Mouse (Mus musculus): ENCODE results near the gene Sart1. TPM values are rescaled to one million over a fixed set of nuclear protein-coding genes. Genes with fewer than 3 reads are reported as not detected.

Gene Sart1
- total and polyA plus RNA-seq, 3 experiments = 46.7 to 104 (median 78.3) TPM

DNA sequence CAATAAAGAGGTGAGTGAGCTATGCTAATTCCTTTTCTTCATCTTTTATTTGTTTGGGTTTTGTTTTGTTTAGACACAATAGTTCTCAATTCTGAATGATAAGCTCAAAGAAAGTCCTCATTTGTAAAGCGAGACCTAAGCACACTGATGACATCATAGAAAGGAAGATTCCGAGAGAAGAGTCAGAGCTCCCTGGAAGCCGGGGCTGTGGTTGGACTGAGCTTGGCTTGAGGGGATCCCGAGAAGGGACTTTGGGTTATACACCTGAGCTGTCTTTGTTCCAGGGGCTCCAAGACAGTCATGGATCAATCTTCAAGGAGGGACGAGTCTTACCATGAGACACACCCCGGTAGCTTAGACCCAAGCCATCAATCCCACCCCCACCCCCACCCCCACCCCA lies 53.1 kb downstream of the Sart1 start, which contains the start of gene Catsper1:
Catsper1 (plus strand) TSS at position 301 of the 400 bp plus-strand sequence.
- H3K79me2 ChIP-seq (replicated peaks; ENCODE audit: control insufficient read depth, extremely low read depth, insufficient read depth, poor library complexity, severe bottlenecking) = no peaks in the 10 kb centered on the region
- H3K27ac ChIP-seq (ENCODE audit: insufficient read depth, low read depth) = no peak within 1 kb of the TSS
- peaks cover 3 to 4% of the 10 kb centered on the region in 2 experiments; a peak in 2 of 4 replicates for H3K4me1 ChIP-seq (ENCODE audit: control insufficient read depth in 1 of 2, insufficient read depth in 2 of 2)
- no peaks in the 10 kb centered on the region for H3K9me3 ChIP-seq (replicated peaks; ENCODE audit: low read length)
- no peaks in the 10 kb centered on the region for H3K27me3 ChIP-seq (replicated peaks)
- dilution Hi-C loops (cut with MboI; ENCODE audit: extremely low pct_ligation_motif_present, extremely low pct_unique_long_range_greater_than_20kb, low sequenced_read_pairs) = no loop called here
- in situ Hi-C loops (cut with MboI; ENCODE audit: low pct_ligation_motif_present, low pct_unique_long_range_greater_than_20kb, low sequenced_read_pairs) = loop anchor here (5.0 kb wide), 2 partner anchors 33 to 67 kb away; partner anchors contain the start of gene Tsga10ip
- H3K4me3 ChIP-seq (replicated peaks in 1 of 3; ENCODE audit: low read depth in 2 of 3, low read length in 2 of 3, poor library complexity in 1 of 3) = no peak within 1 kb of the TSS
- no peak for TF ChIP-seq CHD1 (IDR thresholded peaks at IDR 0.05; ENCODE audit: low read depth, low read length)
- no peak for TF ChIP-seq EP300 (IDR thresholded peaks at IDR 0.05; ENCODE audit: low read length)
- no peak for TF ChIP-seq CHD2 (IDR thresholded peaks at IDR 0.05; ENCODE audit: low read length)
- TF ChIP-seq RAD21 (IDR thresholded peaks at IDR 0.05; ENCODE audit: low read depth, low read length) = no peak
- no peak for TF ChIP-seq NRF1 (IDR thresholded peaks at IDR 0.05; ENCODE audit: low read depth, low read length)
- TF ChIP-seq JUND (conservative IDR thresholded peaks at IDR 0.05; ENCODE audit: low read depth, low read length) = no peak
- no peak within 1 kb of the TSS for H3K4me2 ChIP-seq (ENCODE audit: insufficient read depth, low read depth, poor library complexity, severe bottlenecking)
- H3K9ac ChIP-seq (ENCODE audit: insufficient read depth, low read depth) = no peak within 1 kb of the TSS
- no peak for DNase-seq (ENCODE audit: extremely low read depth)
- H3K36me3 ChIP-seq (replicated peaks in 1 of 2; ENCODE audit: control insufficient read depth in 1 of 2, insufficient read depth in 1 of 2, low read length in 1 of 2) = no peaks in the 10 kb centered on the region

DNA sequence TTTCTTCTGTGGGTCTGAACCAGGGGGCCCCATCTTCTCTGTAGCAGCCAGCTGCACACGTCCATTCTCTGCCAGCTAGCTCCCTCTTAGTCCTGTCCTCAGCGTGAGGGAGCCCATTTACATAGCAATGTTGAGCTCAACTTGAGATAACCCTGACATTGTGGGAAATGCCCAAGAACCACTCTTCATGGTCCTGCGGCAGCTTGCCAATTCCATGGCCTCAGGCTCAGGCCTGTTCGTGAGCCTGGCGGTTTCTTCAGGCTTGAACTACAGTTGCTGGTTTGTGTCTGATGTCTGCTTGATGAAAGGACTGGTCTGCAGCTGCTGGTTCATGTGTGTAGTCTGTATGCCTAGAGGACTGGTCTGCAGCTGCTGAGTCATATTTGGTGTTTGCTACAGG lies 53.8 kb downstream of the Sart1 start:
- peaks cover 3 to 4% of the 10 kb centered on the region in 2 experiments; a peak in 2 of 4 replicates for H3K4me1 ChIP-seq (ENCODE audit: control insufficient read depth in 1 of 2, insufficient read depth in 2 of 2)
- H3K9ac ChIP-seq (ENCODE audit: insufficient read depth, low read depth) = no peak overlapping the region
- no peaks in the 10 kb centered on the region for H3K36me3 ChIP-seq (replicated peaks in 1 of 2; ENCODE audit: control insufficient read depth in 1 of 2, insufficient read depth in 1 of 2, low read length in 1 of 2)
- dilution Hi-C loops (cut with MboI; ENCODE audit: extremely low pct_ligation_motif_present, extremely low pct_unique_long_range_greater_than_20kb, low sequenced_read_pairs) (no loop called here), in situ Hi-C loops (cut with MboI; ENCODE audit: low pct_ligation_motif_present, low pct_unique_long_range_greater_than_20kb, low sequenced_read_pairs) (loop anchor here (5.0 kb wide), 2 partner anchors 32 to 68 kb away; partner anchors contain the start of gene Tsga10ip)
- no peak overlapping the region for H3K4me3 ChIP-seq (replicated peaks in 1 of 3; ENCODE audit: low read depth in 2 of 3, low read length in 2 of 3, poor library complexity in 1 of 3)
- H3K79me2 ChIP-seq (replicated peaks; ENCODE audit: control insufficient read depth, extremely low read depth, insufficient read depth, poor library complexity, severe bottlenecking) = no peaks in the 10 kb centered on the region
- H3K27me3 ChIP-seq (replicated peaks) = no peaks in the 10 kb centered on the region
- H3K27ac ChIP-seq (ENCODE audit: insufficient read depth, low read depth) = no peak overlapping the region
- no peak overlapping the region for H3K4me2 ChIP-seq (ENCODE audit: insufficient read depth, low read depth, poor library complexity, severe bottlenecking)
- DNase-seq (ENCODE audit: extremely low read depth) = no peak
- no peak for TF ChIP-seq RCOR1 (conservative IDR thresholded peaks at IDR 0.05; ENCODE audit: low read depth, low read length)
- no peak for TF ChIP-seq IRF4 (IDR thresholded peaks at IDR 0.05; ENCODE audit: low read depth, low read length)
- TF ChIP-seq SIN3A (IDR thresholded peaks at IDR 0.05; ENCODE audit: low read length) = no peak
- TF ChIP-seq UBTF (IDR thresholded peaks at IDR 0.05; ENCODE audit: low read depth, low read length) = no peak
- no peak for TF ChIP-seq E2F4 (IDR thresholded peaks at IDR 0.05; ENCODE audit: insufficient replicate concordance, low read depth, low read length)
- TF ChIP-seq NRF1 (IDR thresholded peaks at IDR 0.05; ENCODE audit: low read depth, low read length) = no peak
- H3K9me3 ChIP-seq (replicated peaks; ENCODE audit: low read length) = no peaks in the 10 kb centered on the region

DNA sequence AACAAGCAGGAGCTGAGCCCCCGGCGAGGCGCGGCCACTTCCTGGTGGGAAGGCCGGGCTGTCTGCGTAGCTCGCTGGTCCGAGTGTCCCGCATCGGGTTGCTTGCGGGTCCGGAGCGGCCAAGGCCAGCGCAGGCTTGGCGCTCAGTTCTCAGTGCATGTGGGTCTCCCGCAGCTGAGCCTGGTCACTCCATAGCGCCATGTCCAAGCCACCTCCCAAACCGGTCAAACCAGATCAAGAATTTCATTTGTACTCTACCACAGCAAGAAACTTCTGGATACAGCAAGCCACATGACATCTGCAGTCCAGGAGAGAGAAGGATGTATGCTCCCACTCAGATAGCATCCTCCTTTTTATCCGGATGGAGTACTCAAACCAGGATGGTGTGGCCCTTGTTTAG lies 60.5 kb downstream of the Sart1 start:
- dilution Hi-C loops (cut with MboI; ENCODE audit: extremely low pct_ligation_motif_present, extremely low pct_unique_long_range_greater_than_20kb, low sequenced_read_pairs) = no loop called here

More for the DNA sequence above, 60.5 kb downstream of the Sart1 start:
- Histone ChIP-seq H3K79me2 (replicated peaks; ENCODE audit: control insufficient read depth, extremely low read depth, insufficient read depth, poor library complexity, severe bottlenecking) (no peaks in the 10 kb centered on the region), H3K4me2 (ENCODE audit: insufficient read depth, low read depth, poor library complexity, severe bottlenecking) (no peak overlapping the region), H3K27ac (ENCODE audit: insufficient read depth, low read depth) (no peak overlapping the region), H3K9ac (ENCODE audit: insufficient read depth, low read depth) (no peak overlapping the region), H3K36me3 (replicated peaks in 1 of 2; ENCODE audit: control insufficient read depth in 1 of 2, insufficient read depth in 1 of 2, low read length in 1 of 2) (no peaks in the 10 kb centered on the region), H3K27me3 (replicated peaks) (peaks cover 2% of the 10 kb centered on the region), H3K9me3 (replicated peaks; ENCODE audit: low read length) (no peaks in the 10 kb centered on the region), H3K4me1 (ENCODE audit: control insufficient read depth in 1 of 2, insufficient read depth in 2 of 2) (peaks cover 6 to 7% of the 10 kb centered on the region in 2 experiments), H3K4me3 (replicated peaks in 1 of 3; ENCODE audit: low read depth in 2 of 3, low read length in 2 of 3, poor library complexity in 1 of 3) (no peak overlapping the region)
- TF ChIP-seq MXI1 (IDR thresholded peaks at IDR 0.05; ENCODE audit: low read depth, low read length) = no peak
- in situ Hi-C loops (cut with MboI; ENCODE audit: low pct_ligation_motif_present, low pct_unique_long_range_greater_than_20kb, low sequenced_read_pairs) = no loop called here
- DNase-seq (ENCODE audit: extremely low read depth) = no peak

Other genes with a start within 250 kb of the Sart1 start
Only the 20 nearest of the 24 such genes appear.
- gene Pacs1, start 115.6 kb downstream of the Sart1 start, total RNA-seq (2012; rRNA removed) = 10.7 and 14.4 TPM in 2 replicates
- gene Pacs1, start 115.6 kb downstream of the Sart1 start, total RNA-seq (2014; rRNA removed) = 2.0 and 2.4 TPM in 2 replicates
- 8.9 and 10.1 TPM in 2 replicates for gene Pacs1, start 115.6 kb downstream of the Sart1 start, polyA plus RNA-seq (2012; ENCODE audit: insufficient read length, low read depth)
- gene Sf3b2, start 93.2 kb downstream of the Sart1 start, total RNA-seq (2012; rRNA removed) = 191 and 195 TPM in 2 replicates
- gene Sf3b2, start 93.2 kb downstream of the Sart1 start, total RNA-seq (2014; rRNA removed) = 155 and 161 TPM in 2 replicates
- gene Sf3b2, start 93.2 kb downstream of the Sart1 start, polyA plus RNA-seq (2012; ENCODE audit: insufficient read length, low read depth) = 238 and 279 TPM in 2 replicates
- not detected in 2 replicates for gene Gal3st3, start 90.4 kb downstream of the Sart1 start, total RNA-seq (2012; rRNA removed)
- gene Gal3st3, start 90.4 kb downstream of the Sart1 start, total RNA-seq (2014; rRNA removed) = not detected in 2 replicates
- not detected in 2 replicates for gene Gal3st3, start 90.4 kb downstream of the Sart1 start, polyA plus RNA-seq (2012; ENCODE audit: insufficient read length, low read depth)
- not detected in 2 replicates for gene Catsper1, start 53.0 kb downstream of the Sart1 start, total RNA-seq (2012; rRNA removed)
- not detected in 2 replicates for gene Catsper1, start 53.0 kb downstream of the Sart1 start, total RNA-seq (2014; rRNA removed)
- not detected in 2 replicates for gene Catsper1, start 53.0 kb downstream of the Sart1 start, polyA plus RNA-seq (2012; ENCODE audit: insufficient read length, low read depth)
- 1.9 and 3.5 TPM in 2 replicates for gene Cst6, start 39.1 kb downstream of the Sart1 start, total RNA-seq (2012; rRNA removed)
- gene Cst6, start 39.1 kb downstream of the Sart1 start, total RNA-seq (2014; rRNA removed) = not detected in 2 replicates
- gene Cst6, start 39.1 kb downstream of the Sart1 start, polyA plus RNA-seq (2012; ENCODE audit: insufficient read length, low read depth) = not detected in 2 replicates
- gene Eif1ad, start 22.0 kb downstream of the Sart1 start, total RNA-seq (2012; rRNA removed) = 68.4 and 82.5 TPM in 2 replicates
- 79.3 and 86.0 TPM in 2 replicates for gene Eif1ad, start 22.0 kb downstream of the Sart1 start, total RNA-seq (2014; rRNA removed)
- gene Eif1ad, start 22.0 kb downstream of the Sart1 start, polyA plus RNA-seq (2012; ENCODE audit: insufficient read length, low read depth) = 97.7 and 98.8 TPM in 2 replicates
- 161 and 176 TPM in 2 replicates for gene Banf1, start 21.5 kb downstream of the Sart1 start, total RNA-seq (2012; rRNA removed)
- gene Banf1, start 21.5 kb downstream of the Sart1 start, total RNA-seq (2014; rRNA removed) = 212 and 273 TPM in 2 replicates
- 450 and 496 TPM in 2 replicates for gene Banf1, start 21.5 kb downstream of the Sart1 start, polyA plus RNA-seq (2012; ENCODE audit: insufficient read length, low read depth)
- gene Tsga10ip, start 13.8 kb upstream of the Sart1 start, total RNA-seq (2012; rRNA removed) = 0.80 and 0.89 TPM in 2 replicates
- 0.14 TPM in 1 of 2 replicates, not detected in the other for gene Tsga10ip, start 13.8 kb upstream of the Sart1 start, total RNA-seq (2014; rRNA removed)
- 0.87 and 1.0 TPM in 2 replicates for gene Tsga10ip, start 13.8 kb upstream of the Sart1 start, polyA plus RNA-seq (2012; ENCODE audit: insufficient read length, low read depth)
- 142 and 143 TPM in 2 replicates for gene Drap1, start 36.3 kb upstream of the Sart1 start, total RNA-seq (2012; rRNA removed)
- gene Drap1, start 36.3 kb upstream of the Sart1 start, total RNA-seq (2014; rRNA removed) = 73.3 and 86.7 TPM in 2 replicates
- gene Drap1, start 36.3 kb upstream of the Sart1 start, polyA plus RNA-seq (2012; ENCODE audit: insufficient read length, low read depth) = 180 and 215 TPM in 2 replicates
- gene AI837181, start 36.4 kb upstream of the Sart1 start, total RNA-seq (2012; rRNA removed) = 8.6 and 9.8 TPM in 2 replicates
- 19.3 and 22.0 TPM in 2 replicates for gene AI837181, start 36.4 kb upstream of the Sart1 start, total RNA-seq (2014; rRNA removed)
- gene AI837181, start 36.4 kb upstream of the Sart1 start, polyA plus RNA-seq (2012; ENCODE audit: insufficient read length, low read depth) = 20.7 and 25.1 TPM in 2 replicates
- gene Fosl1, start 58.8 kb upstream of the Sart1 start, total RNA-seq (2012; rRNA removed) = not detected in 2 replicates
- gene Fosl1, start 58.8 kb upstream of the Sart1 start, total RNA-seq (2014; rRNA removed) = not detected in 2 replicates
- not detected in 2 replicates for gene Fosl1, start 58.8 kb upstream of the Sart1 start, polyA plus RNA-seq (2012; ENCODE audit: insufficient read length, low read depth)
- 4.2 and 4.8 TPM in 2 replicates for gene Ccdc85b, start 69.2 kb upstream of the Sart1 start, total RNA-seq (2012; rRNA removed)
- 2.0 and 2.1 TPM in 2 replicates for gene Ccdc85b, start 69.2 kb upstream of the Sart1 start, total RNA-seq (2014; rRNA removed)
- gene Ccdc85b, start 69.2 kb upstream of the Sart1 start, polyA plus RNA-seq (2012; ENCODE audit: insufficient read length, low read depth) = 4.1 and 5.0 TPM in 2 replicates
- gene Fibp, start 71.9 kb upstream of the Sart1 start, total RNA-seq (2012; rRNA removed) = 37.5 and 43.0 TPM in 2 replicates
- gene Fibp, start 71.9 kb upstream of the Sart1 start, total RNA-seq (2014; rRNA removed) = 23.9 and 29.1 TPM in 2 replicates
- 52.4 and 74.9 TPM in 2 replicates for gene Fibp, start 71.9 kb upstream of the Sart1 start, polyA plus RNA-seq (2012; ENCODE audit: insufficient read length, low read depth)
- gene Ctsw, start 79.8 kb upstream of the Sart1 start, total RNA-seq (2012; rRNA removed) = 0.38 TPM in 2 replicates
- gene Ctsw, start 79.8 kb upstream of the Sart1 start, total RNA-seq (2014; rRNA removed) = 0.23 TPM in 1 of 2 replicates, not detected in the other
- gene Ctsw, start 79.8 kb upstream of the Sart1 start, polyA plus RNA-seq (2012; ENCODE audit: insufficient read length, low read depth) = 0.60 and 1.1 TPM in 2 replicates
- gene Efemp2, start 85.3 kb upstream of the Sart1 start, total RNA-seq (2012; rRNA removed) = 0.51 and 0.59 TPM in 2 replicates
- not detected in 2 replicates for gene Efemp2, start 85.3 kb upstream of the Sart1 start, total RNA-seq (2014; rRNA removed)
- gene Efemp2, start 85.3 kb upstream of the Sart1 start, polyA plus RNA-seq (2012; ENCODE audit: insufficient read length, low read depth) = 0.50 and 1.5 TPM in 2 replicates
- gene Mus81, start 99.7 kb upstream of the Sart1 start, total RNA-seq (2012; rRNA removed) = 28.8 and 31.1 TPM in 2 replicates
- 18.0 and 20.4 TPM in 2 replicates for gene Mus81, start 99.7 kb upstream of the Sart1 start, total RNA-seq (2014; rRNA removed)
- gene Mus81, start 99.7 kb upstream of the Sart1 start, polyA plus RNA-seq (2012; ENCODE audit: insufficient read length, low read depth) = 29.3 and 30.2 TPM in 2 replicates
- 818 and 982 TPM in 2 replicates for gene Cfl1, start 101.8 kb upstream of the Sart1 start, total RNA-seq (2012; rRNA removed)
- gene Cfl1, start 101.8 kb upstream of the Sart1 start, total RNA-seq (2014; rRNA removed) = 932 and 999 TPM in 2 replicates
- 1,768 and 1,993 TPM in 2 replicates for gene Cfl1, start 101.8 kb upstream of the Sart1 start, polyA plus RNA-seq (2012; ENCODE audit: insufficient read length, low read depth)
- 0.25 and 0.34 TPM in 2 replicates for gene 1700020D05Rik, start 115.1 kb upstream of the Sart1 start, total RNA-seq (2012; rRNA removed)
- 0.23 TPM in 1 of 2 replicates, not detected in the other for gene 1700020D05Rik, start 115.1 kb upstream of the Sart1 start, total RNA-seq (2014; rRNA removed)
- 0.33 TPM in 1 of 2 replicates, not detected in the other for gene 1700020D05Rik, start 115.1 kb upstream of the Sart1 start, polyA plus RNA-seq (2012; ENCODE audit: insufficient read length, low read depth)
- 2.7 and 2.8 TPM in 2 replicates for gene Snx32, start 121.8 kb upstream of the Sart1 start, total RNA-seq (2012; rRNA removed)
- 0.75 and 0.96 TPM in 2 replicates for gene Snx32, start 121.8 kb upstream of the Sart1 start, total RNA-seq (2014; rRNA removed)
- 1.2 and 2.4 TPM in 2 replicates for gene Snx32, start 121.8 kb upstream of the Sart1 start, polyA plus RNA-seq (2012; ENCODE audit: insufficient read length, low read depth)
- gene Ovol1, start 171.9 kb upstream of the Sart1 start, total RNA-seq (2012; rRNA removed) = not detected in 2 replicates
- gene Ovol1, start 171.9 kb upstream of the Sart1 start, total RNA-seq (2014; rRNA removed) = not detected in 2 replicates
- gene Ovol1, start 171.9 kb upstream of the Sart1 start, polyA plus RNA-seq (2012; ENCODE audit: insufficient read length, low read depth) = not detected in 2 replicates